Mouse (Mus musculus) forebrain, embryonic 11.5 days (tissue): Measurements from ENCODE around the gene Rpl24. TPM values are rescaled to one million over a fixed set of nuclear protein-coding genes. Genes with fewer than 3 reads are reported as not detected.

ENCODE experiments used
- ATAC-seq: fragments of 200-750 bp; cut with Nextera tagmentation; replicated peaks from 2 replicates; pipeline ENCODE4 v1.8.0; 2017; ENCODE audit warnings: moderate TSS enrichment; ENCODE audit not compliant: low FRiP score
- DNase-seq: peaks from one replicate; pipeline ENCODE4 v3.0.0-alpha.2; 2017; ENCODE audit warnings: low spot score
- H3K27ac ChIP-seq: fragments of 300-500 bp; sonication (generic); 2 replicates; pipeline ENCODE4 v1.5.1; 2014; ENCODE audit warnings: low read depth, low read length
- H3K27me3 ChIP-seq: fragments of 300-500 bp; sonication (generic); 2 replicates; pipeline ENCODE4 v1.6.1; 2014; ENCODE audit warnings: mild to moderate bottlenecking, low read length, mixed read lengths; ENCODE audit not compliant: control insufficient read depth, insufficient read depth
- H3K36me3 ChIP-seq: fragments of 300-500 bp; sonication (generic); 2 replicates; pipeline ENCODE4 v1.6.1; 2014; ENCODE audit warnings: mild to moderate bottlenecking, low read length, moderate library complexity, mixed read lengths; ENCODE audit not compliant: control insufficient read depth, insufficient read depth
- H3K4me1 ChIP-seq: fragments of 300-500 bp; sonication (generic); replicated peaks from 2 replicates; pipeline ENCODE4 v1.6.1; 2014; ENCODE audit warnings: low read length, mixed read lengths; ENCODE audit not compliant: control insufficient read depth, insufficient read depth
- H3K4me2 ChIP-seq: fragments of 300-500 bp; sonication (generic); 2 replicates; pipeline ENCODE4 v1.6.1; 2014; ENCODE audit warnings: low read depth, mild to moderate bottlenecking, low read length, moderate library complexity, mixed read lengths; ENCODE audit not compliant: severe bottlenecking
- H3K4me3 ChIP-seq: fragments of 300-500 bp; sonication (generic); 2 replicates; pipeline ENCODE4 v1.5.1; 2014; ENCODE audit warnings: low read depth, low read length
- H3K9ac ChIP-seq: fragments of 300-500 bp; sonication (generic); 2 replicates; pipeline ENCODE4 v1.6.1; 2014; ENCODE audit warnings: low read length
- H3K9me3 ChIP-seq: fragments of 300-500 bp; sonication (generic); 2 replicates; pipeline ENCODE4 v1.6.1; 2016; ENCODE audit warnings: low read length, mixed read lengths; ENCODE audit not compliant: control insufficient read depth
- WGBS: fragments of 180-500 bp; shearing (Covaris S2); extraction: QIAGEN DNeasy Blood & Tissue Kit; methylation state at CpG from one replicate; pipeline ENCODE4 v1.1.7; 2014; 5-methylcytosine and 5-hydroxymethylcytosine counted together
- polyA plus RNA-seq: library from polyadenylated mRNA; unstranded; fragments of >200 nt; fragmentation: Nextera tagmentation; extraction: Ambion mirVana; gene quantifications from 2 replicates; pipeline ENCODE4 v1.2.1, GENCODE M21; 2014

The Rpl24 gene
- polyA plus RNA-seq: 718 and 776 TPM in 2 replicates

DNA sequence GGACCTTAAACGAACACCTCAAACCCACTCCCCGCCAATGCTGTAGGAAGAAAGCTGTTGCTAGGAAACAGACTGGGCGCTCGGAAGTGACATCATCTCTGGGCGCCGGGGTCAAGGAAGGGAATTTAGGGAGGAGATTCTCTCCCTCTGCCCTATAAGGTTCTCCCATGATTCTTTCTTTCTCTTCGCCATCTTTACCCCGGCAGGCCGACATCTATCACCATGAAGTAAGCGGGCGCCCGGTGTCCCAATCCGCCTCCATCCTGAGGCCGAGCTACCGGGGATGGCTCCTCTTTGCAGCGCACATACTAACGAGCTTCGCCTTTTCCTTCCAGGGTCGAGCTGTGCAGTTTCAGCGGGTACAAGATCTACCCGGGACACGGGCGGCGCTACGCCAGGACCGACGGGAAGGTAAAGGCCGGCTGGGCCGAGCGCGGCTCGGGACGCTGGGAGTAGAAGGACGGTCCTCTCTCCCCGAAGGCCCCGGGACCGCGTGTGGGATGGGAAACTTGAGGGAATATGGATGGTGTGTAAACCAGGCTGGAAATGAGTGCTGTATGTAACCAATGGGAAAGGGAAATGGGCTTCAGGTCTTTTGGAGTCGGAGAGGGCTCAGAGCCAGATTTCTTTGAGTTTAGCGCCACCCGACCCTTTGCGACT, at the start of gene Rpl24:
Rpl24 (plus strand) TSS at position 64 of the 660 bp plus-strand sequence.
- peak; percentile 92 for ATAC-seq
- Histone ChIP-seq H3K4me2 (peak within 1 kb of the TSS; percentile 88), H3K9ac (peak within 1 kb of the TSS; percentile 97), H3K27me3 (no peaks in the 10 kb centered on the region), H3K36me3 (peaks cover 8% of the 10 kb centered on the region; the same call in 1 of the 2 replicates), H3K27ac (peak within 1 kb of the TSS; percentile 73), H3K9me3 (no peaks in the 10 kb centered on the region), H3K4me1 (peaks cover 4% of the 10 kb centered on the region), H3K4me3 (peak within 1 kb of the TSS; percentile 86)
- WGBS: 0% methylated on average over 42 of the region's 42 CpGs
- DNase-seq: peak; percentile 96

DNA sequence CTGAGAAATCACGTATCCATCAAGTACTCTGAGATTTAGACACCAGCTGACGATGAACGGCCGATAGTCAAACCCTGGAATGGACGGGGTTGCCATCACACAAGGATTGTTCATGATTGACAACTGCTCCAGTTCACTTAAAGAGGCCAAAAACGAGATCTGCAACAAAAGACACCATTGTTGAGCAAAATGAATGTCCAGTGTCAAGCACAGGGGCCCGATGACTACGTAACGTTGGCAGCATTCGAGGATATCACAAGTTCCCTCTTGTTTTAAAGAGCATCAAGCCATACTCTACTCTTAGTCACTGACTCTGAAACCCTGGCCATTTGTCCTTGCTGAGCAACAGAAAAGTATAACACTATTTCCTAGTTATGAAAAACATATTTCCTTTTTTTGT, 44.0 kb upstream of the Rpl24 start:
- H3K27ac ChIP-seq: no peak overlapping the region
- H3K4me2 ChIP-seq: no peak overlapping the region
- no peaks in the 10 kb centered on the region; the same call in 1 of the 2 replicates for H3K36me3 ChIP-seq
- ATAC-seq: no peak
- no peak overlapping the region for H3K9ac ChIP-seq
- no peaks in the 10 kb centered on the region for H3K4me1 ChIP-seq
- 91% methylated on average over 10 of the region's 10 CpGs for WGBS
- H3K9me3 ChIP-seq: no peaks in the 10 kb centered on the region
- DNase-seq: no peak
- no peak overlapping the region for H3K4me3 ChIP-seq
- no peaks in the 10 kb centered on the region for H3K27me3 ChIP-seq

DNA sequence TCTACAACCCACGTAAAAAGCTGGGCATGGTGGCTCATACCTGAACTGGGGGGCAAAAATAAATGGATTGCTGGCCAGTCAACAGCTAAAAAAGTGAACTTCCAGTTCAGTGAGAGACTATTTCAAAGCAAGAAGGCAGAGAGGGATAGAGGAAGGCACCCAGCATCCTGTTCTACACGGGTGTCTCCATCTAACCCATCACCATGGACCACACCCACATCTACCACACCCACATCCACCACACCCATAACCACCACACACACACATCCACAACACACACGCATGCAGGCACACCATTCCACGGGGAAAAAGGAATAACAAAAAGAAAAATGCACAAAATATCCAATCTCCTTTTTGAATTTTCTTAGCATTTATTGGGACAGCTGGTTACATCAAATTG, 42.1 kb upstream of the Rpl24 start:
- no peak overlapping the region for H3K9ac ChIP-seq
- no peaks in the 10 kb centered on the region for H3K4me1 ChIP-seq
- H3K36me3 ChIP-seq: peaks cover 2% of the 10 kb centered on the region; the same call in 1 of the 2 replicates
- no peak overlapping the region for H3K27ac ChIP-seq
- ATAC-seq (no peak), DNase-seq (no peak)
- 92% methylated on average over 4 of the region's 4 CpGs for WGBS
- no peak overlapping the region for H3K4me2 ChIP-seq
- no peaks in the 10 kb centered on the region for H3K27me3 ChIP-seq
- no peak overlapping the region for H3K4me3 ChIP-seq
- no peaks in the 10 kb centered on the region for H3K9me3 ChIP-seq

DNA sequence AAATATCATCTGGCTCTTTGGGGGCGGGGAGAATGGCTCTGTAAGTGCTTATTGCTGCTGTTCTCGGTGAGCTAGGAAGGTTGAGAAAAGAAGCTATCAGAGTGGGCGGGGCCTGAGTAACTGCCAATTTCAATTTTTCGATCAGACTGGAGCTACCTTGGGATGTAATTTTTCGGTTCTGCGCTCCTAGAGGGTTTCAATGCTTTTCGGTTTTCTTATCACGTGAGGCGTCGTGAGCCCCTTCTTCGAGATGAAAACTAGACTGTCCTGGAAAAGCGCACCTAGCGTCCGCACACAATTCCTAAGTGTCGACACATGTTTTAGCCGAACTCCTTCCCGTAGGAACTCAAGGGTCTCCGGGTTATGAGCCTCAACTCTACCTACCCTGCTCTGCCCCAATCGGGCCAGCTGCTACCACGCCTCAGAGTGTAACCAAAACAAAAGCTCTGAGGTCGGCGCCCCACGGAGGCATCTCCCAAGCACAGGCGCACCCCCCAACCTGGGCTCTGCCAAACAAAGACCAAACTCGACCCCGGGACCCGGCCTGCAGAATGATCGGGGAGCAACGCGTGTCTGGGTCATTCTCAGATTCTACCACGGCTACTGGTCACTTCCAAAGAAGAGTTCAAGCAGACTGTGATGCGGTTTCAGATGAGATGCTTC, 32.3 kb upstream of the Rpl24 start:
- Histone ChIP-seq H3K4me3 (peak overlapping the region; percentile 75), H3K4me1 (no peaks in the 10 kb centered on the region), H3K27me3 (no peaks in the 10 kb centered on the region), H3K9ac (peak overlapping the region; percentile 80), H3K27ac (peak overlapping the region; percentile 39; the same call in 1 of the 2 replicates), H3K36me3 (peaks cover 2% of the 10 kb centered on the region; the same call in 1 of the 2 replicates), H3K9me3 (no peaks in the 10 kb centered on the region), H3K4me2 (peak overlapping the region; percentile 65)
- DNase-seq: peak; percentile 76
- peak; percentile 58 for ATAC-seq
- WGBS: under 1% methylated on average over 32 of the region's 32 CpGs

DNA sequence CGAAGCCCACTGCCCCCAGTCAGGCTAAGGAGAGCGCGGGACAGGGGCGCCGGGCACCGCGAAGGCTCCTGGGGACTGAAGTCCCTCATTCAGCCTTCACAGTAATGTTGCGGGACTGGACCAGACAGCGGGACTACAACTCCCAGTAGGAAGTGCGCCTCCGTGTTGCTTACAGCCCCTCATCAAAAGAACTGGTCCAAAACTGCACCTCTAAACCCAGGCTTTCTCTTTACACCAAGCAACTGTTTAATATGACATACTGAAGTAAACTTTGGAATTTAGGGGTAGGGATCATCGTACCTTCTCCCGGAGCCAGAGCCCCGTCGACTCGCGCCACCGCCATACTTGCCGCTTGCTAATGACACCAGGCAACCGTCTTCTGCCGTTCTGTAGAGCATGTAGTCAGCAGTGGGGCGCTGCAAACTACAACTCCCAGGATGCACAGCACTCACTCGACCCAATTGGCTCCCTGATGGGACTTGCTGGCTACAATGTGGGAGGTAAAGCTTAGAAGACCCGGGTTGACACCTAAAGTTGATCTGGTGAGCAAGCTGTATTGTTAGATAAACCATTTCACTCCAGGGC, 31.5 kb upstream of the Rpl24 start, which contains the start of gene Cep97:
Cep97 (minus strand) TSS at position 403 of the 585 bp plus-strand sequence.
- Histone ChIP-seq H3K4me3 (peak within 1 kb of the TSS; percentile 75), H3K4me1 (no peaks in the 10 kb centered on the region), H3K36me3 (no peaks in the 10 kb centered on the region), H3K9ac (peak within 1 kb of the TSS; percentile 80), H3K9me3 (no peaks in the 10 kb centered on the region), H3K27ac (peak within 1 kb of the TSS; percentile 39; the same call in 1 of the 2 replicates), H3K4me2 (peak within 1 kb of the TSS; percentile 65), H3K27me3 (no peaks in the 10 kb centered on the region)
- under 1% methylated on average over 24 of the region's 24 CpGs for WGBS
- peak; percentile 99 for ATAC-seq
- peak; percentile 92 for DNase-seq

DNA sequence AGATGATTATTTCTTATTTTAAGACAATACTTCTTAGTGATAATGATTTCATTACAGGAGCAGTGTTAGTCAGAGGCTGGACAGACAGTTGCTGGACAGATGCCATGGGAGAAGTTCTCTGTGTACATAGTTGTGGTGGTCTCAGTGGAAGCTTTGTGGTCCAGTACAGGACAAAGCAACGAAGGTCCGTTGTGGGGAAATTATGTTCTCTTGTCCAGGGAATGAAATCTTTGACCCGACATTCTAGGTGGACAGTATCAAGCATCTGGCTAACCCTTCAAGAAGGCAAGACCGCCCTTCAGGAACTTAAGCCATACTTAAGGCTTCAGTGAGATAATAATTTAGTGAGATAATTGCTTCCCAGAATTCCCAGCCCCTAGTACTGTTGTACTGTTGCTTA, 27.3 kb upstream of the Rpl24 start:
- Histone ChIP-seq H3K4me2 (no peak overlapping the region), H3K9me3 (no peaks in the 10 kb centered on the region), H3K4me1 (no peaks in the 10 kb centered on the region), H3K36me3 (no peaks in the 10 kb centered on the region), H3K4me3 (no peak overlapping the region), H3K27me3 (no peaks in the 10 kb centered on the region), H3K27ac (no peak overlapping the region), H3K9ac (no peak overlapping the region)
- ATAC-seq: no peak
- 86% methylated on average over 4 of the region's 4 CpGs for WGBS
- no peak for DNase-seq

DNA sequence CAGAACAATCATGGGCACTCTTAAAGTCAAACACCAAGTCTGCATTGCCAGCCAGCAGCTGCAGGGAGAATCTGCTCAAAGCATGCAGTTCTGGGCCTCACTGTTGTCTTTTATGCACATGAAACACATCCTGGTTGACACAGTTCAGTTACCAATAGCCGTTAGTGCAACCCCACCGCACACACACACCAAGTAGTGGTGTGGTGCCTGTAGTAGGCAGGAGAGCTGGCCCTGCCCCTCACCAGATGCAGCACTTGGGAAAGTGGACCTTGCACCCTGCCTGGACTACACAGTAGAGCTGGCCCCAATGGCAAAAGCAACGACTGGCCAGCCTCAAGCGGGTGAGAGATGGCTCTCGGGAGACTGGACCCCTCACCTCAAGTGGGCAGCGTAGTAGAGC, 26.4 kb upstream of the Rpl24 start:
- ATAC-seq: no peak
- H3K27ac ChIP-seq: no peak overlapping the region
- H3K9me3 ChIP-seq: no peaks in the 10 kb centered on the region
- H3K9ac ChIP-seq: no peak overlapping the region
- no peaks in the 10 kb centered on the region for H3K36me3 ChIP-seq
- H3K4me2 ChIP-seq: no peak overlapping the region
- no peaks in the 10 kb centered on the region for H3K27me3 ChIP-seq
- H3K4me1 ChIP-seq: no peaks in the 10 kb centered on the region
- no peak overlapping the region for H3K4me3 ChIP-seq
- no peak for DNase-seq
- WGBS: 87% methylated on average over 6 of the region's 6 CpGs

DNA sequence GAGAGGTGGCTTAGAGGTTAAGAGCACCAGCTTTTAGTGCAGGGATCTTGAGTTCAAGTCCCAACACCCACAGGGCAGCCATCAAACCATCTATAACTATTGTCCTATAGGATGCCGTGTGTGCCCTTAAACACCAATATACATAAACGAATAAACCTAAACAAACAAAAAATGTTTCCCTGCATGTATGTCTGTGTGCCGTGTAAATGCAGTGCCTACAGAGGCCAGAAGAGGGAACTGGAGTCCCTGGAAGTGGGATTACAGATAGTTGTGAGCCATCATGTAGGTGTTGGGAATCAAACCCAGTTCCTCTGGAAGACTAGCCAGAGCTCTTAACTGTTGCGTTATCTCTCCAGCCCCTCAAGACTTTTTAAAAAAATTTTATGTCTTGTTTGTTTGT, 25.3 kb upstream of the Rpl24 start:
- H3K9me3 ChIP-seq: no peaks in the 10 kb centered on the region
- no peak overlapping the region for H3K9ac ChIP-seq
- WGBS: 94% methylated on average over 4 of the region's 4 CpGs
- no peaks in the 10 kb centered on the region for H3K4me1 ChIP-seq
- ATAC-seq (no peak), DNase-seq (no peak)
- H3K27ac ChIP-seq: no peak overlapping the region
- no peak overlapping the region for H3K4me3 ChIP-seq
- H3K27me3 ChIP-seq: no peaks in the 10 kb centered on the region
- H3K36me3 ChIP-seq: no peaks in the 10 kb centered on the region
- H3K4me2 ChIP-seq: no peak overlapping the region
